Mouse (Mus musculus): Measurements from ENCODE around the gene Gusb. TPM values are rescaled to one million over a fixed set of nuclear protein-coding genes. Genes with fewer than 3 reads are reported as not detected.
"Not testable (repeated sequence)": the region's sequence is repeated elsewhere in the genome, so short reads cannot be mapped to it uniquely, and the experiment has no call there.

Gene Gusb
- 18.3 and 22.1 TPM in 2 replicates for polyA plus RNA-seq (2012; rRNA removed)

- DNase-seq (ENCODE audit: extremely low spot score in 1 of 2, low spot score in 1 of 2), result peak; percentile 56 to 74
Observed at GRCm38 (mm10) chr5:130002301-130003146, at the start of gene Gusb. TSS of gene Gusb (minus strand) at chr5:130003049.

GRCm38 (mm10) chr5:130052510-130052909 is 49.7 kb upstream of the Gusb start:
- DNase-seq (ENCODE audit: extremely low spot score in 1 of 2, low spot score in 1 of 2), result no peak

GRCm38 (mm10) chr5:130051073-130051860 is 48.4 kb upstream of the Gusb start:
- DNase-seq (ENCODE audit: extremely low spot score in 1 of 2, low spot score in 1 of 2), result no peak

- DNase-seq (ENCODE audit: extremely low spot score in 1 of 2, low spot score in 1 of 2), result no peak
Observed at GRCm38 (mm10) chr5:130050416-130050815, 47.6 kb upstream of the Gusb start.

GRCm38 (mm10) chr5:130048786-130049520 is 46.1 kb upstream of the Gusb start:
- DNase-seq (ENCODE audit: extremely low spot score in 1 of 2, low spot score in 1 of 2), result no peak

GRCm38 (mm10) chr5:130047013-130047412 is 44.2 kb upstream of the Gusb start:
- DNase-seq (ENCODE audit: extremely low spot score in 1 of 2, low spot score in 1 of 2), result no peak

GRCm38 (mm10) chr5:130046589-130046988 is 43.7 kb upstream of the Gusb start:
- no peak for DNase-seq (ENCODE audit: extremely low spot score in 1 of 2, low spot score in 1 of 2)

GRCm38 (mm10) chr5:130046100-130046499 is 43.3 kb upstream of the Gusb start:
- no peak for DNase-seq (ENCODE audit: extremely low spot score in 1 of 2, low spot score in 1 of 2)

- peak; percentile 30 to 74 for DNase-seq (ENCODE audit: extremely low spot score in 1 of 2, low spot score in 1 of 2)
Observed at GRCm38 (mm10) chr5:130044201-130044695, 41.4 kb upstream of the Gusb start.

GRCm38 (mm10) chr5:130043741-130044140 is 40.9 kb upstream of the Gusb start:
- DNase-seq (ENCODE audit: extremely low spot score in 1 of 2, low spot score in 1 of 2), result no peak

- no peak for DNase-seq (ENCODE audit: extremely low spot score in 1 of 2, low spot score in 1 of 2)
Observed at GRCm38 (mm10) chr5:130041262-130041661, 38.4 kb upstream of the Gusb start.

- no peak for DNase-seq (ENCODE audit: extremely low spot score in 1 of 2, low spot score in 1 of 2)
Observed at GRCm38 (mm10) chr5:130040797-130041196, 37.9 kb upstream of the Gusb start.

- peak; percentile 19 to 79 for DNase-seq (ENCODE audit: extremely low spot score in 1 of 2, low spot score in 1 of 2)
Observed at GRCm38 (mm10) chr5:130037752-130038455, 35.1 kb upstream of the Gusb start.

GRCm38 (mm10) chr5:130036300-130036699 is 33.5 kb upstream of the Gusb start:
- DNase-seq (ENCODE audit: extremely low spot score in 1 of 2, low spot score in 1 of 2), result not testable (repeated sequence)

GRCm38 (mm10) chr5:130033869-130034268 is 31.0 kb upstream of the Gusb start:
- DNase-seq (ENCODE audit: extremely low spot score in 1 of 2, low spot score in 1 of 2), result no peak

GRCm38 (mm10) chr5:130031410-130032390 is 28.9 kb upstream of the Gusb start:
- no peak for DNase-seq (ENCODE audit: extremely low spot score in 1 of 2, low spot score in 1 of 2)

- DNase-seq (ENCODE audit: extremely low spot score in 1 of 2, low spot score in 1 of 2), result peak; percentile 73 to 93
Observed at GRCm38 (mm10) chr5:130029142-130029897, 26.5 kb upstream of the Gusb start, which contains the start of the genes Asl and Crcp. TSS of gene Asl (minus strand) at chr5:130029247. TSS of gene Crcp (plus strand) at chr5:130029290.

- no peak for DNase-seq (ENCODE audit: extremely low spot score in 1 of 2, low spot score in 1 of 2)
Observed at GRCm38 (mm10) chr5:130027696-130028095, 24.8 kb upstream of the Gusb start.

Measured in frontal cortex, adult 2 months (tissue).